Mouse (Mus musculus) lung, embryonic 14.5 days (tissue): Measurements from ENCODE around the gene Pigt. TPM values are rescaled to one million over a fixed set of nuclear protein-coding genes. Genes with fewer than 3 reads are reported as not detected.

Experiments used
- ATAC-seq: fragments of 200-750 bp; cut with Nextera tagmentation; 2 replicates; pipeline ENCODE4 v1.8.0; 2017; ENCODE audit warnings: mild to moderate bottlenecking, moderate TSS enrichment, moderate library complexity; ENCODE audit not compliant: insufficient read depth
- DNase-seq: peaks from one replicate; pipeline ENCODE4 v3.0.0-alpha.2; 2015
- H3K27ac ChIP-seq: fragments of 300-500 bp; sonication (generic); 2 replicates; pipeline ENCODE4 v1.5.1; 2014; ENCODE audit warnings: low read depth, mild to moderate bottlenecking, moderate library complexity
- H3K27me3 ChIP-seq: fragments of 300-500 bp; sonication (generic); 2 replicates; pipeline ENCODE4 v1.6.1; 2014; ENCODE audit warnings: low read length, control low read depth; ENCODE audit not compliant: insufficient read depth
- H3K36me3 ChIP-seq: fragments of 300-500 bp; sonication (generic); 2 replicates; pipeline ENCODE4 v1.6.1; 2014; ENCODE audit warnings: control low read depth; ENCODE audit not compliant: insufficient read depth
- H3K4me1 ChIP-seq: fragments of 300-500 bp; sonication (generic); 2 replicates; pipeline ENCODE4 v1.6.1; 2014; ENCODE audit warnings: antibody characterized with exemption, control low read depth; ENCODE audit not compliant: insufficient read depth
- H3K4me2 ChIP-seq: fragments of 300-500 bp; sonication (generic); 2 replicates; pipeline ENCODE4 v1.6.1; 2014; ENCODE audit warnings: mild to moderate bottlenecking
- H3K4me3 ChIP-seq: fragments of 300-500 bp; sonication (generic); 2 replicates; pipeline ENCODE4 v1.5.1; 2014; ENCODE audit warnings: low read depth, low read length
- H3K9ac ChIP-seq: fragments of 300-500 bp; sonication (generic); 2 replicates; pipeline ENCODE4 v1.6.1; 2014
- H3K9me3 ChIP-seq: fragments of 300-500 bp; sonication (generic); 2 replicates; pipeline ENCODE4 v1.6.1; 2016; ENCODE audit warnings: low read depth, low read length, control low read depth
- CTCF ChIP-seq: IDR thresholded peaks from 2 replicates; pipeline ENCODE4 v1.5.1; 2016; ENCODE audit warnings: antibody characterized with exemption, low read depth
- WGBS: fragments of 180-500 bp; shearing (Covaris S2); extraction: QIAGEN DNeasy Blood & Tissue Kit; methylation state at CpG from one replicate; pipeline ENCODE4 v1.1.7; 2014; 5-methylcytosine and 5-hydroxymethylcytosine counted together
- polyA plus RNA-seq: library from polyadenylated mRNA; unstranded; fragments of >200 nt; fragmentation: Nextera tagmentation; extraction: Ambion mirVana; gene quantifications from 2 replicates; pipeline ENCODE4 v1.2.1, GENCODE M21; 2014

Pigt gene
- polyA plus RNA-seq, 1 experiment from 2014 or later = 71.0 TPM

GRCm38 (mm10) chr2:164460745-164461551 is 36.4 kb upstream of the Pigt start, which contains the start of gene Gm20458:
Gene Gm20458 (plus strand): TSS chr2:164460967.
- WGBS = under 1% methylated on average over 75 of the region's 79 CpGs
- no peaks in the 10 kb centered on the region for H3K27me3 ChIP-seq
- peak within 1 kb of the TSS; percentile 75 for H3K27ac ChIP-seq
- peak; percentile 79 for TF ChIP-seq CTCF
- no peaks in the 10 kb centered on the region for H3K9me3 ChIP-seq
- H3K36me3 ChIP-seq = peaks cover 30% of the 10 kb centered on the region
- peak within 1 kb of the TSS; percentile 86 for H3K4me3 ChIP-seq
- DNase-seq (peak; percentile 99), ATAC-seq (peak; percentile 98)
- H3K4me2 ChIP-seq = peak within 1 kb of the TSS; percentile 74
- peak within 1 kb of the TSS; percentile 70 for H3K9ac ChIP-seq
- H3K4me1 ChIP-seq = no peaks in the 10 kb centered on the region

GRCm38 (mm10) chr2:164465161-164465560 is 32.2 kb upstream of the Pigt start:
- no peak overlapping the region for H3K9ac ChIP-seq
- no peak for DNase-seq
- no peaks in the 10 kb centered on the region for H3K4me1 ChIP-seq
- no peaks in the 10 kb centered on the region for H3K9me3 ChIP-seq
- ATAC-seq = no peak
- no peaks in the 10 kb centered on the region for H3K27me3 ChIP-seq
- no peak overlapping the region for H3K4me2 ChIP-seq
- no peak overlapping the region for H3K4me3 ChIP-seq
- H3K36me3 ChIP-seq = peaks cover 41% of the 10 kb centered on the region
- no peak overlapping the region for H3K27ac ChIP-seq
- TF ChIP-seq CTCF = no peak

- DNase-seq = no peak
- 66% methylated on average over 5 of the region's 5 CpGs for WGBS
Observed at GRCm38 (mm10) chr2:164466787-164467186, 30.5 kb upstream of the Pigt start.

DNA sequence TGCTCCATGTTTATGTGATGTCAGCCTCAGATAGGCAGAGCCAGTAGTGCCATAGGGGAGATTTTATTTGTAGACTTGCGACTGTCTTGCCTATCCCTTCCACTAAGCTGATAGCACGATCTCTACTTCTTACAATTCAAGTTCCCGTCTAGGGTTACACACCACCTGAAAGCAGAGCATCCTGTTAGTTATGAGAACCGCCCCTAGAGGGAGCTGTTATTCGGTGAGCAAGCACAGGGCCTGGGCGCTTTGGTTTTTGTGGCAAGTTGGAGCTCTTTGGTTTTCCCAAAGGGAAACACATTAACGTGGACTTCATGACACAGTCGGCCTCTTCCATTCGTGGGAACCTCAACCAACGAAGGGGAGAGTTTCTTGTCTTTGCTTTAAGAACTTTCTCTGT is 27.1 kb upstream of the Pigt start:
- DNase-seq = peak; percentile 84
- Histone ChIP-seq H3K4me1 (no peaks in the 10 kb centered on the region), H3K9me3 (no peaks in the 10 kb centered on the region), H3K27me3 (no peaks in the 10 kb centered on the region), H3K4me2 (no peak overlapping the region), H3K4me3 (no peak overlapping the region), H3K9ac (no peak overlapping the region), H3K27ac (no peak overlapping the region), H3K36me3 (peaks cover 22% of the 10 kb centered on the region)
- ATAC-seq = peak; percentile 21; the same call in 1 of the 2 replicates
- 23% methylated on average over 10 of the region's 10 CpGs for WGBS
- TF ChIP-seq CTCF = peak; percentile 74

More at GRCm38 (mm10) chr2:164466787-164467186, 30.5 kb upstream of the Pigt start:
- H3K9me3 ChIP-seq = no peaks in the 10 kb centered on the region
- TF ChIP-seq CTCF = no peak
- H3K36me3 ChIP-seq = peaks cover 41% of the 10 kb centered on the region
- no peak for ATAC-seq
- H3K9ac ChIP-seq = no peak overlapping the region
- no peaks in the 10 kb centered on the region for H3K27me3 ChIP-seq
- no peak overlapping the region for H3K4me3 ChIP-seq
- no peak overlapping the region for H3K27ac ChIP-seq
- H3K4me1 ChIP-seq = no peaks in the 10 kb centered on the region
- no peak overlapping the region for H3K4me2 ChIP-seq

DNA sequence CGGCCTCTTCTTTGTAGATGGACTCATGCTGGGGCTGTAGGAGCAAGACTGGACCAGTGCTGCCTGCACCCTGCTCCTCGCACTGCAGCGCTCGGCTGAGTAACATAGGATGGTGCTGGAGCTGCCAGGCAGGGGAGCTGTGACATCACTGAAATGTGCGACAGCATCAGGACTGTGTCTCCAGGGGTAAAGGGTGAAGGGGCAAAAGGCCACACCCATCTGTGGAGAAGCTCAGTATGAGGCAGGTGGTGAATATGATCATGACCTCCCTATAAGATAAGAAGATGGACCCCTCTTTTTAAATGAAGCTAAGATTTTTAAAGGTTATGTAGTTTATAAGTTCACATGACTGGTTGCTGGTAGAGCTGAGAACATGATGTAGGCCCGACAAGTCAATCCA is 23.7 kb upstream of the Pigt start, which contains the start of gene Trp53tg5:
Gene Trp53tg5, minus strand, starts transcription at position 101 of the 400 bp plus-strand sequence.
- Histone ChIP-seq H3K9me3 (no peaks in the 10 kb centered on the region), H3K4me3 (no peak within 1 kb of the TSS), H3K27me3 (no peaks in the 10 kb centered on the region), H3K4me2 (no peak within 1 kb of the TSS), H3K36me3 (0 out of 2 replicates have a peak, but pooled peaks cover 4% of the 10 kb centered on the region), H3K9ac (no peak within 1 kb of the TSS), H3K4me1 (no peaks in the 10 kb centered on the region), H3K27ac (no peak within 1 kb of the TSS)
- whole genome bisulfite sequencing = 81% methylated on average over 6 of the region's 6 CpGs
- DNase-seq (no peak), ATAC-seq (no peak)
- no peak for TF ChIP-seq CTCF

DNA sequence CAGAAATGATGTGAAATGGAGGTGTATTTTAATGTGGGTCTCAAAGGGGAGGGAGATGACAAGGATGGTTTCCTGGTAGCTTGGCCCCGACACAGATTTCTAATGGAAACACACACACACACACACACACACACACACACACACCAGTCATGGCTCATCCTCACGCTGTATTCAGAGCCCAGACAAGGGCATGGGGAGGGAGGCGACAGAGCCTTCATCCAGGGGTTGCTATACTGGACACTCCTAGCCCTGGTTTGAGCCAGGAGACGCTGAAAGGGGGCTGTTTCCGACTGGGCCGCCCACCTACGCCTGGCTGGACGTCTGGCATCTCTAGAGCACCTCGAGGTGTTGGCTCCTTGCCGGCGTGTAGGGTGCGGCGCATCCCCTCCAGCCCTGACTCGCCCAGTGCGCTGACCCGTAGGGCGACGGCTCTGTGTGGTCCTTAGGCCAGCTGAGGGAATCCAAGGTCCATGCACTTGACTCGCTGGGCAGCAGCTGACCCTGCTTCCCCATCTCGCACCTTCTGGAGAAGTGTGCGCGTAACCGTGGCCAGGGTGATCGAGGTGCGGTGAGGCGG is 11.6 kb upstream of the Pigt start, which contains the start of gene Dbndd2:
Gene Dbndd2, plus strand, starts transcription at position 426 of the 577 bp plus-strand sequence.
- peak within 1 kb of the TSS; percentile 99 for H3K4me2 ChIP-seq
- WGBS = 2% methylated on average over 26 of the region's 26 CpGs
- peak within 1 kb of the TSS; percentile 72 for H3K4me3 ChIP-seq
- peak; percentile 53 for ATAC-seq
- H3K9me3 ChIP-seq = no peaks in the 10 kb centered on the region
- H3K4me1 ChIP-seq = no peaks in the 10 kb centered on the region
- H3K27me3 ChIP-seq = peaks cover 16% of the 10 kb centered on the region
- H3K36me3 ChIP-seq = peaks cover 3% of the 10 kb centered on the region; the same call in 1 of the 2 replicates
- TF ChIP-seq CTCF = no peak
- H3K27ac ChIP-seq = no peak within 1 kb of the TSS
- peak; percentile 18 for DNase-seq
- H3K9ac ChIP-seq = peak within 1 kb of the TSS; percentile 69
